Mouse (Mus musculus): Measurements from ENCODE around the gene Arl5c.

GRCm38 (mm10) chr11:97952367-97953006, 43.5 kb downstream of the Arl5c start:
- no peak for TF ChIP-seq CTCF (IDR thresholded peaks at IDR 0.05; ENCODE audit: low read depth)
- TF ChIP-seq EP300 (IDR thresholded peaks at IDR 0.05; ENCODE audit: low read depth): no peak

Data from heart, postnatal 0 days (tissue).